Mouse (Mus musculus): ENCODE measurements around the gene Pdcd6ip. TPM values are rescaled to one million over a fixed set of nuclear protein-coding genes. Genes with fewer than 3 reads are reported as not detected.

Gene Pdcd6ip
- total and polyA plus RNA-seq, 2 experiments from 2014 or later: 25.8 to 28.7 TPM

GRCm38 (mm10) chr9:113708361-113709280, 562 bp upstream of the Pdcd6ip start:
- Histone ChIP-seq H3K9ac (replicated peaks; ENCODE audit: low read length, poor library complexity, severe bottlenecking) (peak overlapping the region; percentile 92), H3K4me1 (ENCODE audit: insufficient read depth, low read length) (peaks cover 15% of the 10 kb centered on the region), H3K4me3 (ENCODE audit: low read depth, low read length) (peak overlapping the region; percentile 99), H3K27ac (ENCODE audit: low read depth, low read length) (peak overlapping the region; percentile 83), H3K27me3 (ENCODE audit: insufficient read depth, low read length) (no peaks in the 10 kb centered on the region), H3K4me2 (ENCODE audit: low read depth, low read length, poor library complexity, severe bottlenecking) (peak overlapping the region; percentile 58), H3K9me3 (ENCODE audit: low read length) (no peaks in the 10 kb centered on the region), H3K36me3 (ENCODE audit: insufficient read depth, low read length) (no peaks in the 10 kb centered on the region)
- ATAC-seq (ENCODE audit: low FRiP score) (peak; percentile 76), DNase-seq (ENCODE audit: low spot score) (no peak)
- whole genome bisulfite sequencing: 56% methylated on average over 19 of the region's 19 CpGs
- no peak for TF ChIP-seq CTCF (IDR thresholded peaks at IDR 0.05)

DNA sequence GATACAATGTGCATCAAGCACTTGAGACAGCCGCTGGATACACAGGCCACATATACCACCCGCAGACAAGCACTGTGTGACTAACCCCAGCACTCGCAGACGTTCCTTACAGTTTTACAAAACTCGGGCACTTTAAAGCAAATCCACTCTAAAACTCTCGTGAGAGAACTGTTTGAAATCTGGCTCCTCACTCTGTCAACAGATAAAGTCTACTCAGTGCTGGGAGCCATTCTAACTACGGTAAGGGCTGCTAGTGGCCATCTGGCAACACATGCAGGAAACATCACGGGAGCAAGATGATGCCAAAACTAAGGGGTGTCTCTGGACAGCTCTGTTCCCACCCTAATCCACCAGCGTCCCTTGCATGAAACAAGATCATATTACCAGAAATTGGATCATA, 1.2 kb downstream of the Pdcd6ip start:
- H3K4me3 ChIP-seq (ENCODE audit: low read depth, low read length): peak overlapping the region; percentile 99
- no peak for ATAC-seq (ENCODE audit: low FRiP score)
- H3K9ac ChIP-seq (replicated peaks; ENCODE audit: low read length, poor library complexity, severe bottlenecking): no peak overlapping the region
- WGBS: 58% methylated on average over 9 of the region's 9 CpGs
- no peaks in the 10 kb centered on the region for H3K9me3 ChIP-seq (ENCODE audit: low read length)
- no peaks in the 10 kb centered on the region for H3K36me3 ChIP-seq (ENCODE audit: insufficient read depth, low read length)
- peak; percentile 9 for DNase-seq (ENCODE audit: low spot score)
- peaks cover 15% of the 10 kb centered on the region for H3K4me1 ChIP-seq (ENCODE audit: insufficient read depth, low read length)
- no peak overlapping the region for H3K27ac ChIP-seq (ENCODE audit: low read depth, low read length)
- no peaks in the 10 kb centered on the region for H3K27me3 ChIP-seq (ENCODE audit: insufficient read depth, low read length)
- TF ChIP-seq CTCF (IDR thresholded peaks at IDR 0.05): no peak
- peak overlapping the region; percentile 58 for H3K4me2 ChIP-seq (ENCODE audit: low read depth, low read length, poor library complexity, severe bottlenecking)

- no peak for DNase-seq (ENCODE audit: low spot score)
- no peaks in the 10 kb centered on the region for H3K9me3 ChIP-seq (ENCODE audit: low read length)
- no peak for ATAC-seq (ENCODE audit: low FRiP score)
- WGBS: 87% methylated on average over 2 of the region's 2 CpGs
- H3K27me3 ChIP-seq (ENCODE audit: insufficient read depth, low read length): no peaks in the 10 kb centered on the region
- no peak for TF ChIP-seq CTCF (IDR thresholded peaks at IDR 0.05)
- H3K4me1 ChIP-seq (ENCODE audit: insufficient read depth, low read length): peaks cover 15% of the 10 kb centered on the region
- H3K4me3 ChIP-seq (ENCODE audit: low read depth, low read length): no peak overlapping the region; the same call in 1 of the 2 replicates
- peak overlapping the region; percentile 58; the same call in 1 of the 2 replicates for H3K4me2 ChIP-seq (ENCODE audit: low read depth, low read length, poor library complexity, severe bottlenecking)
- no peak overlapping the region for H3K9ac ChIP-seq (replicated peaks; ENCODE audit: low read length, poor library complexity, severe bottlenecking)
- H3K36me3 ChIP-seq (ENCODE audit: insufficient read depth, low read length): no peaks in the 10 kb centered on the region
- H3K27ac ChIP-seq (ENCODE audit: low read depth, low read length): no peak overlapping the region
These were observed 2.0 kb downstream of the Pdcd6ip start for GRCm38 (mm10) chr9:113706108-113706507.

- ATAC-seq (ENCODE audit: low FRiP score): no peak
- Histone ChIP-seq H3K27ac (ENCODE audit: low read depth, low read length) (no peak overlapping the region), H3K4me2 (ENCODE audit: low read depth, low read length, poor library complexity, severe bottlenecking) (no peak overlapping the region), H3K27me3 (ENCODE audit: insufficient read depth, low read length) (no peaks in the 10 kb centered on the region), H3K4me1 (ENCODE audit: insufficient read depth, low read length) (peaks cover 9% of the 10 kb centered on the region), H3K9ac (replicated peaks; ENCODE audit: low read length, poor library complexity, severe bottlenecking) (no peak overlapping the region), H3K9me3 (ENCODE audit: low read length) (no peaks in the 10 kb centered on the region), H3K4me3 (ENCODE audit: low read depth, low read length) (no peak overlapping the region), H3K36me3 (ENCODE audit: insufficient read depth, low read length) (no peaks in the 10 kb centered on the region)
- no peak for TF ChIP-seq CTCF (IDR thresholded peaks at IDR 0.05)
- DNase-seq (ENCODE audit: low spot score): no peak
- 86% methylated on average over 5 of the region's 5 CpGs for WGBS
These were observed 6.5 kb downstream of the Pdcd6ip start for GRCm38 (mm10) chr9:113701441-113702160.

DNA sequence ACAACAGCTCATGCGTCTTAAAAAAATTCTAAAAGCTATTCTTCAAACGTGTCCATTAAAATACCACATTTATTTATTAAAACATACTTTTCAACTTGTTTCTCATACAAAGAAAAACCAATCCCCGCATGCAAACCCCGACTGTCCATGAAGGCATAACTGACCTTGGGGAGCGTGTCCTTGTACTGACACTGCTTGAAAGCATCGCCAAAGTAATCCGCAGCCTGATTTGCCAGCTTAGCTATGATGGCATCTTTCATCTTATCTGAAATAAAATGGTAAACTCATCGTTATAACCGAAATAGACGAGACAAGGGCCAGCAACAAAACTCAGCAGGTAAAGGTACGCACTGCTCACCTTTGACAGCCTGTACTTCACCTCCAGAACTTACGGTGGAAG, 20.6 kb downstream of the Pdcd6ip start:
- TF ChIP-seq CTCF (IDR thresholded peaks at IDR 0.05): no peak
- Histone ChIP-seq H3K9me3 (ENCODE audit: low read length) (no peaks in the 10 kb centered on the region), H3K4me2 (ENCODE audit: low read depth, low read length, poor library complexity, severe bottlenecking) (no peak overlapping the region), H3K4me3 (ENCODE audit: low read depth, low read length) (no peak overlapping the region), H3K4me1 (ENCODE audit: insufficient read depth, low read length) (no peaks in the 10 kb centered on the region), H3K27ac (ENCODE audit: low read depth, low read length) (no peak overlapping the region), H3K36me3 (ENCODE audit: insufficient read depth, low read length) (peaks cover 44% of the 10 kb centered on the region), H3K9ac (replicated peaks; ENCODE audit: low read length, poor library complexity, severe bottlenecking) (no peak overlapping the region), H3K27me3 (ENCODE audit: insufficient read depth, low read length) (no peaks in the 10 kb centered on the region)
- WGBS: 96% methylated on average over 12 of the region's 12 CpGs
- DNase-seq (ENCODE audit: low spot score): no peak
- ATAC-seq (ENCODE audit: low FRiP score): no peak

DNA sequence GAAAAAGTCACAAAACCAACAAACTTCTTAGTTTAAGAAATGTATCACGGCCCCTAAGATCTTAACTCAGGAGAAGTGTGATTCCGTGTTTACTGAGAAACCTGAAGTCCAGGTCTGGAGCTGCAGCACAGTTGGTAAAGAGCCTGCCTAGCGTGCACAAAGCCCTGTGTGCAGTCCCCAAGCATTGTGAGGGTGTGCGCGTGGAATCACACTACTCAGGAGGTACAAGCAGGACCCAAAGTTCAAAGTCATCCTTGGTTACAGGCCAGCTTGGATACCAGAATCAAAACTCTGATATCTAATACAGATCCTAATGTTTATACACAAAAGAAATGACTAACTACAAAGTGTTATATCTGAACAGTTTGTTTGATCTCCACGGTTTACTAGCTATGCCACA, 34.3 kb downstream of the Pdcd6ip start:
- Histone ChIP-seq H3K27ac (ENCODE audit: low read depth, low read length) (no peak overlapping the region), H3K36me3 (ENCODE audit: insufficient read depth, low read length) (peaks cover 46% of the 10 kb centered on the region), H3K4me1 (ENCODE audit: insufficient read depth, low read length) (no peaks in the 10 kb centered on the region), H3K4me2 (ENCODE audit: low read depth, low read length, poor library complexity, severe bottlenecking) (no peak overlapping the region), H3K9me3 (ENCODE audit: low read length) (no peaks in the 10 kb centered on the region), H3K4me3 (ENCODE audit: low read depth, low read length) (no peak overlapping the region), H3K9ac (replicated peaks; ENCODE audit: low read length, poor library complexity, severe bottlenecking) (no peak overlapping the region), H3K27me3 (ENCODE audit: insufficient read depth, low read length) (no peaks in the 10 kb centered on the region)
- 97% methylated on average over 6 of the region's 6 CpGs for WGBS
- TF ChIP-seq CTCF (IDR thresholded peaks at IDR 0.05): no peak
- DNase-seq (ENCODE audit: low spot score) (no peak), ATAC-seq (ENCODE audit: low FRiP score) (no peak)
